Mouse (Mus musculus) T-helper 2 cell (primary cell): ENCODE results near the gene Glod4.

Experiments used
- in situ Hi-C: fragments of 300-600 bp; cut with MboI, MseI; formaldehyde crosslinking; loops from one replicate; pipeline ENCODE4 v1.15.1; 2025; ENCODE audit warnings: high pct_unique_total_duplicates

Glod4 gene

GRCm38 (mm10) chr11:76242901-76243810, at the start of gene Glod4, which contains the start of gene Mrm3:
Gene Glod4, minus strand, starts transcription at chr11:76243725.
Gene Mrm3, plus strand, starts transcription at chr11:76243715.
- in situ Hi-C loops, result no loop called here

GRCm38 (mm10) chr11:76292831-76293230, 49.3 kb upstream of the Glod4 start:
- in situ Hi-C loops, result no loop called here

- in situ Hi-C loops, result no loop called here
Observed at GRCm38 (mm10) chr11:76292398-76292797, 48.9 kb upstream of the Glod4 start.

DNA sequence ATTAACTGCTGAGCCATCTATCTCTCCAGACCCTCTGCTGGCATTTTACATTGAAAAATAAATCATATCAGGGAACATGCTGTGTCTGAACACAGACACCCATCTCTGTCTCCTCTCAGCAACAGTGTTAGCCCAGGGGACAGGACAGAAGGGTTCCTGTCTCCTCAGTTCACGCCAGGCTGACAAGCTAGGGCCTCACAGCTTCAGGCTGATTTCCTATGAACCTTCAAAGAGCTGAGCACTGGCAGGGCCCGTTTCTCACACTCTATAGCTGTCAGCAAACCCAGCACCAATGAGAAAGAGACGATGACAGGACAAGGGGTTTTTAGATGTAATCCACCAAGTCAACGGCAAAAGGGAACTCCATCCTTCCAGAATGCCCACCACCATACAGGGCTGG, 48.4 kb upstream of the Glod4 start:
- in situ Hi-C loops, result no loop called here

- in situ Hi-C loops, result no loop called here
Observed at GRCm38 (mm10) chr11:76290367-76290766, 46.8 kb upstream of the Glod4 start.

DNA sequence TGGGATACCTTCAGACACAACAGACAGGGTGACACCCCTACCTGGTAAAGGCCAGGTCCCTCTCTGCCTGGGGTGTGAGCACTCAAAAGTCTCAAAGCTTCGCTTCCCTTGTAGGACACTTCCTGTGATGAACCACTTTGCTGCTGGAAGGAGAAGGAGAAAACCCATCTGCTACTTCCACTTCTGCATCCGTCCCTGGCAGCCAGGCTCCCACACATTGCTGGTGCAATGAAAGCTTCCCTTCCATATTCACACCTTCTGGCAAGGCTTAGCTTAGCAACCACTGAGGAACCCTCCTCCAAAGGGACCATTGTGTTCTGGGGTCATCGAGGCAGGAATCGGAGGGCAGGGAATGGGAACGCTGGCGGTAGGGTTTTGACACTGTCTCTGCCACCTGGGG, 45.1 kb upstream of the Glod4 start:
- in situ Hi-C loops, result no loop called here

DNA sequence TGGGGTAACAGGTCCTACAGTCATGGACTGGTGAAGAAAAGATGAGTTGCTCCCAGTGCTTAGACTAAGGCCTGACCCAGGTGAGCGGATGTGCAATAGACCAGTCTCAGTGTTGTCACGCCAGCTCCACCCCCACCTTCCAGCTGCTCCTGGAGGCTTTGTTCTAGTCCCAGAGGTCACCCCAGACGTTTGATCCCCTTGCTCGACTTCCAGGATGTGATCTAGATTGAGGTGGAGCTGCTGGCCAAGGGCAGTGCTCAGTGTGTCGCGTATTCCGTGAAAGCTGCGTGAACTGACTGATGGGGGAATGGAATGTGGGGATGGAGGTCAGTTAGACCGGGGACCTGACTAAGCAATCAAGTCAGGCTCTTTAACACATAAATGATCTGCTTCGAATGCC, 43.8 kb upstream of the Glod4 start:
- in situ Hi-C loops, result no loop called here

DNA sequence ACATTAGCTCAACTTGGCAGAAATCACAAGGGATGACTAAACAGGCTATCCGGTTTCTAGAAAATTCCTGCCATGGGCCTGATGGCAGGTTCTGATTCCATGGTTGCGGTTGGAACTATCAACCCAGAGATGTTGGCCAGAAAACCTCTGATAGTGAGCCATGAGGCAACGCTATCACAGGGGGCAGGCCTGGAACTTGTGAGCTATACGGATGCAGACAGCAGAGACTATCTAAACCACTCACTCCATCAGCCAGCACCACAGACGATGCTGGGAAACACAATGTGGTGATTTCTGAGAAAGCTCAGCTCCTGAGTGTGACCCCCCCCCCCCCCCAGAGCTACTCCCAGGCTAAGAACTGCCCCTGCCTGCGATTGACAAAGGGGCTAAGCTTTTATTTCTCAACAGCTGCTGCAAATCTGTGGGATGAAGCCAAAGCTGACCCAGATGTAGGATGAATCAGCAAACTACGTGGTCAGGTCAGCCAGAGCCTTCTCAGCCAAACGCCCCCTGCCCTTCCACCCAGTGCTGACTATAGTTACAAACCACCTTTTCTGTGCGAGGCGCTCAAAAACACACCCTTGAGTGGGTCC, 43.1 kb upstream of the Glod4 start:
- in situ Hi-C loops, result no loop called here

DNA sequence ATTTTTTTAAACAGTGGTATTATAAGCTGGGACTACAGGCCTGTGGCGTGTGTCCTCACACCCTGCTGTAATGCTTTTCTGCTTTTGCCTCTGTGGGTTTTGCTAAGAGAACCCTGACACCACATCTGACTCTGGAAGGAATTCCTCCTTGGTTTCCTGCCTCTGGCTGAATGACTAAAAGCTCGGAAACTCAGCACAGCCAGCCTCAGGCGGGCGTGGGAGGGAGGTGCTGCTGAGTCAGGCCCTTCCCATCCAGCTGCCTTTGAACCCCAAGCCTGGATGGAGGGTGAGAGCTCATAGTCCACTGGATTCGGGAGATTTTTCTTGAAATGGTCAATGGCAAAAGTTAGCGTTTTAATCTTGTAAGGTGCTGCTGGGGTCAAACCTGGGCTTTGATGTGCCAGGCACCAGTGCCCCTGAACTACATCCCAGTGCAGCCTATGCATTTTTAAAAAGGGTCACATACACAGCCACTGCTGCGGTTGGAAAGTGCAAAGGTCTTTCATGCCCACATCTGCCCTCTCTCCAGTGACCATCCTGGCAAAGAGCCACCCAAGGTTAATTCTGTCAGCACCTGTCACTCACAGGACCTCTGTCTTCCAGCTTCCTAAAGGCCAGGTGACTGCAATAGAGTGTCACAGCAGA, 42.0 kb upstream of the Glod4 start:
- in situ Hi-C loops, result no loop called here

GRCm38 (mm10) chr11:76283841-76284240, 40.3 kb upstream of the Glod4 start:
- in situ Hi-C loops, result no loop called here

- in situ Hi-C loops, result no loop called here
Observed at GRCm38 (mm10) chr11:76279971-76280370, 36.4 kb upstream of the Glod4 start.

DNA sequence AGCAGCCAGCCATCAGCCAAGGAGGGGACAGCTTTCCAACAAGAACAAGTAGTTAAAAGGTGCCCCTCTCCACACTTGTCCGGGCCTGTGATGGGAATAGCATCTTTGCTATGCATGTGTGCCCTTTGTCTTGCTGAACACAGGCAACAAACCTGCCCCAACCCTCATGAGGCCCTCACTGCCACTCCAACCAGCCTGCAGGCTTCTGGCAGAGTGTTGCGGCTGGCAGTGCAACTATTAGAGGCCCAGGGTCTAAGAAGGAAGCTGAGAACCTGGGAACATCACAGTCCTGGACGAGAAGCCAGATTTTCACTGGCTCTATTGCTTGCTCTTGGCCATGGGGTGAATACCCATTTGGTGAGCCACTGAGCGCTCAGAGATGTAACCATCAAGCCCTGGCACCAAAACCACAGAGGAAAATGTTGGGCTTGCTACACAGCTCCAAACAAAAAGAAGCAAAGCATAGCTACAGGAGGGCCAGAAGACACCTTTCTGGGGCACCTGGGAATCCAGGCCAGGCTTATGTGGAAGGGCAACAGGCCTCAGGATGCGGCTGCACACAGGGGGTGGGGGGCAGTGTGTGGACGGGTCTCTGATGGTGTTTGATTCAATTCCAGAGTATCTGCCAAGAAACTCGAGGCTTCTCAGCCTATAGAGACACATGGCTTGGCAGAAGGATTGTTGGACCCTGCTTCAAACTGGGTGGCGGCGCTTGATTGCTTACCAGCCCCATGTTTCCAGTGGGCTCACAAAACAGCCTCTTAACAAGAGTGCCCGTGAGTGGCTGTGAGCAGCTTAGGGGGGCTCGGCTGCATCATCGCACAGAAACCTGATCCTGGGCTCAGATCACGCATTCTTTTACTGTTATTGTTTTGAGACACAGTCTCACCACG, 35.7 kb upstream of the Glod4 start:
- in situ Hi-C loops, result no loop called here

DNA sequence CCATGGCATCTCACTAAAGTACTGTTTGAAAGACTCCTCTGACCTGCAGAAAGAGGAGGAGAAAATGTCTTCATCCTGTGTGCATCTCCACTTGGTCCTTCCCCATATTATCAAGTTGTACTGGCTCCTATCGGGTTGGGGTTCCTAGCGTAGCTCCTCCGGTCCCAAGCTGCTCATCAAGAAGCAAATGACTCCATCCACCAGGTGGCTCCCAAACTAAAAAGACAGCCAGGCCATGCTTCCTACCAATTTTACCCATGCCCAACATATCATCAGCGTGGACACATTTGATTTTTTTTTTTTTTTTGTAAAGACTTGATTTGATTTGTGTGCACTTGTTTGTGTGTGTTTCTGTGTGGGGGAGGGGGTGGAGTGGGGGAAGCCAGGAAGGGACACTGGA, 28.9 kb upstream of the Glod4 start:
- in situ Hi-C loops, result no loop called here

DNA sequence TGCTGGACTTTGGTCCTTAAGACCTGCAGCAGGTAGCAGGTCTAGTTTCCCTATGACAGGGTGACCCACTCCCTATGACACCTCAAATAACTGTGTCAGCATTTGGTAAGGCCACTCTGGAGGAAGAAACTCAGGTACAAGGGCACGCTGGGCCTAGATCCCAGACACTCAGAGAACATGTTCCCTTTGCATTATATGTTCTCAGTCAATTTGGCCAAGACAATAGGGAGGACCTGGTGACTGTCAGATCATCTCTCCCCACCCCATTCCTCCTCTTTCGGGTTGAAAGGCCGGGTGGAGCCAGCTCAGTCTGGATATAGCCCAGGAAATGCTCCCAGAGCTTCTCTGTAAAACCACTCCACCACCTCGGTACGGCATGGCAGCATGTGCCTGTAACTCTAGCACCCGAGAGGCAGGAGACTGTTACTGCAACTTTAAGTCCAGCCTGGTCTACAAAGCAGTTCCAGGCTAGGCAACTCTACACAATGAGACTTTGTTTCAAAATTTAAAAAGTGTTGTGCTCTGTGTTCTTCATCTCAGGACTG, 25.1 kb upstream of the Glod4 start:
- in situ Hi-C loops, result no loop called here

GRCm38 (mm10) chr11:76268001-76268459, 24.5 kb upstream of the Glod4 start:
- in situ Hi-C loops, result no loop called here

DNA sequence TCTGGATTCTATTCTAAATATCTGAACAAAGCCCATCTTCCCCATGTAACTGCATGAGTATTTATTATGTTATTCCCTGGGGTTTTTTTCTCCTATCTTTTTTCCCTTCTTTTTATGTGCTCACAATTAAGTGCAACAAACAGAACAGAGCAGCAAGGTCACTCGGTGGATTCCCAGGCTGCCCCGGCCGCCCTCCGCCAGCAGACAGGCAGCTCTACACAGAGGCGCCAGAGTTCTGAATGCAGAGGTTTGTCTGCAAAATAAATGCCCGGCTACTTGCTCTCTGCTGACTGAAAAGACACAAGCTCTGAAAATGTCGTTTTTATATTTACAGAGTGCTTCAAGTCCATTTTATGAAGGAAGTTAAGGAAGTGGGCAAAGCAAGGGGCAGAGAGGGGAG, 24.0 kb upstream of the Glod4 start:
- in situ Hi-C loops, result no loop called here

DNA sequence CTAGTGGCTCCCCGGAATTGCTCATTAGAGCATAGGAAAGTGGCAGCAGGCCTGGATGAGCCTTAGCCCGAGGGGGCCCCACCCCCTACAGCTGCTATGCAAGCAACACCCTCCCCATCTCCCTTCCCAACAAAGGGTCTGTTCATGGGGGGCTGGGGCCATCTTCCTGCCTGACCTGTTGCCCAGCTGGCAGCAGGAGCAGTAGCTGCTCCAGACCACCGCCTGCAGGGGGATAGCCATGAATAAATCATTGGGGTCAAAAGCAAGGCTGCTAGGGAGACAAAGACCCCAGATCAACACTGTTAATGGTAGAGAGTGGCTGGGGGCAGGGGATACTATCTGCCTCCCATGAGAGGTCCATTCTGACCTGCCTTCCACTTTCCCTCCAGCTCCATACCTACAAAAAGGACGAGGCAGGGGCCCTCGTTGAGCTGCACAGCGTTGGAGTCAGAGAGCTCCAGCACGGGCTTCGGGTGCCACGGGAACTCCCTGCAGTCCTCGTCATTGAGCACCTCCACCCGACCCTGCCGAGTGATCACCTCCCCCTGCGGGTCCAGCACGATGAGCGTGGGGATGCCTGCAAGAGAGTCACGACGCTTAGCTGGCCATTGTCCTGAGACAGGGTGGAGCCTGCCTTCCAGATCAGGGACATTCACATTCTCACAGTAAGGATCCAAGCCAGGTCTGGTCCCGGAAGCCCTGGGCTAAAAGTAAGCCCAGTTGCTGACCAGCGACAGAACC, 19.3 kb upstream of the Glod4 start:
- in situ Hi-C loops, result no loop called here

DNA sequence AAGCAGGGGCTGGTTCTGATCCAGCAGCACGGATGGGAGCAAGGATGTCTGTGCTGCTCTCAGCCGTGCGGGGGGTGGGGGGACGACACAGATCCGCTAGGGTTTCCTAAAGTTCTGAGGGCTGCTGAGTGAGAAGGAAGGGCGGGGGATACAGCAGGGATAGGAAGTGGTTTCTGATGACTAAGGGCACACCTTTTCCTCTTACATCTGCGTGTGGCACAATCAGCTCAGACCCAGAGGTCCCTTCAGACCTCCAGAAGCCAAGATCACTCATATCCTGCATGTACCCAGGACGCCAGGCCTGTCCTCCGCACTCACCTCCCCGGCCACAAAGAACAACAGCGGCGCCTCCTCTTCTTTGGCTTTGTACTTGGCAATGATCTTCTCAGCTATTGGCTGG, 17.7 kb upstream of the Glod4 start:
- in situ Hi-C loops, result no loop called here

DNA sequence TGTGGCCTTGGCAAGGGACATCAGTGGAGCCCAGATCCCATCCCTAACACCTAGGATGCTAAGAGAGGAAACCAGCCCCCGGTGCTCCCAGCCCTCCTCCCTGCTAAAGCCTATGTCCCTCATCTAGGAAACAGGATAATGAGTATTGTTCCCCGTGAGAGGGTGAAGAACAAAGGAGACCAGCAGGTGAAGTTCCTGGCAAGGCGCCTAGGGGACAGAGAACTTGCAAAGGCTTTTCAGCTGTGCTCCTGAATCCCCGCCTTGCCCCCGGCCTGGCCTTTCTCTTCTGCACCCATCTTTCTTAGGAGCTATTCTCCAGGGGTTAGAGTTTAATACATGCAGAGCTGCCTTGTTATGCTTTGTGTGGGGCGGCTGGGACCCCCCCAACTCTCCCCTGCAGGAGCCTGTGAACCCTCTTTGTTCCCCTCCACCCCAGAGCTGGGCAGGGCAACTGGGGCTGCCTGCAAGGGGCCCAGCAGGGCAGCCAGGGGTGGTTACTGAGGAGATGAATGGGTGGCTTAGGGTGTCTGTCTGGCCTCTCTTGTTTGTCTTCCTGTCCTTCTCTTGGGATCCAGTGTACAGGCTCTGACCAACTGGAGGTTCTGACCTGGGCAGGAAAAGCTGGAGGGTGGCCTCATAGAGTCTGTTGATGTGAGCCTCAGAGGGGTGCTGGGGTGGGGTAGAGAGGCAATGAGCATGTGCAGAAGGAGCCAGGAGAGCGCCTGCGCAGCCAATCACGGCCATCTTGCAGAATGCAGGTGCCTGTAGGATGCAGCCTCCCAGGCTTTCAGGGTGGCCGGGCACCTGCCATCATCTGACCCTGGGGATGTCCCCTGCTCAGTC, 16.9 kb upstream of the Glod4 start:
- in situ Hi-C loops, result no loop called here

DNA sequence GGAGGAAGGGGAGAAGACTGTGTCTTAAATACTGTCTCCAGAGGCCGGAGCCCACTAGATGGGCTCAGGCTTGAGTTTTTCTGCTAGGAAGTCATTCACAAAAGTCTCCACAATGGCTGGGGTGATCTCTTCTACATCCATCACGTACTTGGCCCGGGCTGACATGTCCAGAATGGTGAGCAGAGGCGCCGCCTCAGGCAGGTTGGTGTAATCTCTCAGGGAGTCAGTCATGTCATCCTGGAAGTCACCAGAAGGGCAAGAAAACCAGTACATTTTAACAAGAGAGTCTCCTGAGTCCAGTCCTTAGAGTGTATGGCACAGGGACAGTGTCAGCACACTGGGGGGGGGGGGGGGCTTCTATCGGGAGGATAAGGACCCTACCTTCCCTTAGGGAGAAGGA, 15.0 kb upstream of the Glod4 start:
- in situ Hi-C loops, result no loop called here
